Mouse (Mus musculus): ENCODE results near the gene Utp6. TPM values are rescaled to one million over a fixed set of nuclear protein-coding genes. Genes with fewer than 3 reads are reported as not detected.

Gene Utp6
- total RNA-seq, 2 experiments from 2014 or later = 29.4 to 36.0 TPM

Other genes starting within 250 kb of the Utp6 start
- gene Suz12, start 30.7 kb upstream of the Utp6 start, total RNA-seq (2021) = 10 to 100 TPM; 24.5 to 28.8 TPM
- gene Crlf3, start 118.6 kb upstream of the Utp6 start, total RNA-seq (2021) = 10 to 100 TPM; 11.6 to 14.9 TPM
- gene Atad5, start 127.0 kb upstream of the Utp6 start, total RNA-seq (2021) = 1 to 10 TPM; 3.6 to 3.8 TPM
- 10 to 100 TPM; 21.0 to 22.2 TPM for gene Tefm, start 179.8 kb upstream of the Utp6 start, total RNA-seq (2021)
- 1 to 10 TPM; 6.9 to 9.3 TPM for gene Adap2, start 191.7 kb upstream of the Utp6 start, total RNA-seq (2021)
- 1 to 10 TPM; 4.0 to 6.6 TPM for gene Rnf135, start 221.5 kb upstream of the Utp6 start, total RNA-seq (2021)
- 10 to 100 TPM; 45.4 to 50.6 TPM for gene Rhot1, start 246.6 kb upstream of the Utp6 start, total RNA-seq (2021)